Mouse (Mus musculus): Measurements from ENCODE around the gene Trem3. TPM values are rescaled to one million over a fixed set of nuclear protein-coding genes. Genes with fewer than 3 reads are reported as not detected.
A peak's percentile ranks its signal among the peaks of the same experiment; 100 is the strongest.

Trem3 gene
- polyA plus RNA-seq, 1 experiment from 2014 or later, result not detected

DNA sequence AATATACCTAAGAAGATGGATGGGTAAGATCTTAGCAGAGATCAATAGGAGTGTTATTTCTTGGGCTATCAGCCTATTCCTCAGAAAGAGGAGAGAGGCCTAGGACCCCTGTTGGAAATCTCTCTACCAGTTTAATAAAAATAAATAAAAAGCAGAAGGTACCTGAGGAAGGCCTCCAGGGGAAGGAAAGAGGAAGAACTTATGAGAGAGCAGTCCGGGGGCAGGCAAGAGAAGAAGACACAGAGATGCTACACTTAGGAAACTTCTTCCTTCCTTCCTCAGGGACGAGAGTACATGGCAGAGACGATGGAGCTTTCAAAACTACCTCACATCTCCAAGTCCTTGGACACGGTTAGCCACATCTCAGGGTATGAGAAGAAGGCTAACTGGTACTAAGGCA, 26.5 kb downstream of the Trem3 start:
- no peak for ATAC-seq (ENCODE audit: low FRiP score)
- no peak overlapping the region for H3K4me3 ChIP-seq (replicated peaks)
- 89% methylated on average over 4 of the region's 4 CpGs for WGBS

DNA sequence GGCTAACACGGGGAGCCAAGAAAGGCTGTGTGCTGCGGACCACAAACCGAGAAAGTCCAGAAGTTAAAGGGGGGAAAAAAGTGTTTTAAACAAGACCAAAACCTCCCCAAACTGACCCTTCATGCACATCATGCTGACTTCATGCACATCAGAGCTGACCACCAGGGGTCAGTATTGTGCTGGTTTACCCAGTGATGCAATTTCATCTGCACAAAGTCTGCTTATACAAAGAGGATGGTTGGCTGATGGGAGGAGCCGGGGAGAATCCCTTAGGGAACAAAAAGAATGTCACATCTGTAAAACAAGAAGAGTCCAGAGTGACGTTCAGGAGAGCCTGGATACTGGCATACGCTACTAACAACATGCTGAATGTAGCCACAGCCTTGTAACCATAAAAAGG, 27.3 kb downstream of the Trem3 start:
- 32% methylated on average over 6 of the region's 6 CpGs for WGBS
- Histone ChIP-seq H3K36me3 (replicated peaks) (no peaks in the 10 kb centered on the region), H3K4me2 (no peak overlapping the region), H3K27ac (no peak overlapping the region), H3K9ac (no peak overlapping the region), H3K27me3 (no peaks in the 10 kb centered on the region), H3K9me3 (no peaks in the 10 kb centered on the region), H3K4me1 (no peaks in the 10 kb centered on the region), H3K4me3 (replicated peaks) (no peak overlapping the region)
- peak; percentile 36; the same call in 1 of the 2 replicates for ATAC-seq (ENCODE audit: low FRiP score)

More for the DNA sequence above, 26.5 kb downstream of the Trem3 start:
- Histone ChIP-seq H3K9me3 (no peaks in the 10 kb centered on the region), H3K36me3 (replicated peaks) (no peaks in the 10 kb centered on the region), H3K4me2 (no peak overlapping the region), H3K27me3 (no peaks in the 10 kb centered on the region), H3K27ac (no peak overlapping the region), H3K9ac (no peak overlapping the region), H3K4me1 (no peaks in the 10 kb centered on the region)

DNA sequence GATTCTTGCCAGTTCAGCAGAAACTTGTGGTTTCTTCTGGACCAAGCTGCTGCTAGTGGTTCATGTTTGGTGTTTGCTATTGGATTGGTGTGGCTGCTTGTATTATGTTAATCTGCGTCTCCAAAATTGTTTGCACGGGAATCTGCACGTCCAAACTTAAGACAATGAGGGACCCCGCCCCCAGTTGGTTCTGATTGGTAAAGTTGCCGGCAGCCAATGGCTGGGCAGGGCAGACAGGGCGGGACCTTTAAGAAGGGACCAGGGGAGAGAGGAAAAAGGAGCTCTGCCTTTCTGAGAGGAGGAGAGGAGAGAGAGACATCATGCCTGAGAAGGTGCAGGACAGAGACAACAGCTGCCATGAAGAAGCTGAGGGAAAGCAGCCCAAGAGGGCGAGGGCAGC, 28.2 kb downstream of the Trem3 start:
- H3K9me3 ChIP-seq, result no peaks in the 10 kb centered on the region
- H3K4me1 ChIP-seq, result no peaks in the 10 kb centered on the region
- ATAC-seq (ENCODE audit: low FRiP score), result no peak
- no peak overlapping the region for H3K9ac ChIP-seq
- H3K4me3 ChIP-seq (replicated peaks), result no peak overlapping the region
- H3K27ac ChIP-seq, result no peak overlapping the region
- H3K36me3 ChIP-seq (replicated peaks), result no peaks in the 10 kb centered on the region
- no peaks in the 10 kb centered on the region for H3K27me3 ChIP-seq
- 61% methylated on average over 7 of the region's 7 CpGs for WGBS
- no peak overlapping the region for H3K4me2 ChIP-seq

DNA sequence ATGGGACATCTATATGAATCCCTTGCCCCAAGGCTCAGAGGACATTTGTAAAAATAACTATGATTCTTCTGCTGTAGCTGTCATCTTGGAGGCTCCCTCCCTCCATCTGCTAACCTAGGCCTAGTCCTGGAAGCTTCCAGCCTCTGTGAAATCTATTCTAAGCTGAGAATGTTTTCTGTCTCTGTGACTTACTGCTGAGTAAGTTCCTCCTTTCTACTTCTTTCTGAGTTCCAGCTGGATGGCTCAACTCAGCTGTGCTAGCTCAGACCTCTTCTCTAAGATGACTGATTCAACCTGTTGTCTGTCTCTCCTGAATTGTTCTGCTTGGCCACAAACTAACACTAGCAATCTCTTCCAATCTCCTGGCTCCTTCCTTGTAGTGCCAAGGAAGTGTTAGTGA, 30.8 kb downstream of the Trem3 start:
- ATAC-seq (ENCODE audit: low FRiP score), result no peak

DNA sequence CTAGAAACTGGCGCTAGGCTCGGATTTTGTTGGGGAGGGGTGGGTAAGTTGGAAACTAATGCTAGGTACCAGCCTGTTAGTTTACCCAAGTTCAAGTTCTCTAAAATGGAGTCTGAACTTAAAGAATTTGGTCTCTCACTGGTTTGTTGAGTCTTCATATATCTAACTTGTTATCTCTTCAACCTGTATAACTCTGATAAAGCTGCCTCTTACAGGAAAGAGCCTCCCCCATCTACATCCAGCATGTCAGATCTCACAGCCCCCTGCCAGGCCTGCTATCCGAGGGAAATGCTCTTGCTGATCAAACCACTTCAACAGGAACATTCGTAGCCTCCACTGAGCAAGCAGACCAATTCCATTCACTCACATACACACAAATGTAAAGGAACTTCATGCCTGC, 31.4 kb downstream of the Trem3 start:
- Histone ChIP-seq H3K9ac (no peak overlapping the region), H3K4me3 (replicated peaks) (no peak overlapping the region), H3K9me3 (no peaks in the 10 kb centered on the region), H3K4me1 (peaks cover 11% of the 10 kb centered on the region), H3K36me3 (replicated peaks) (no peaks in the 10 kb centered on the region), H3K27me3 (no peaks in the 10 kb centered on the region), H3K4me2 (no peak overlapping the region), H3K27ac (no peak overlapping the region)
- WGBS, result 91% methylated on average over 4 of the region's 4 CpGs
- no peak for ATAC-seq (ENCODE audit: low FRiP score)

More for the DNA sequence above, 30.8 kb downstream of the Trem3 start:
- Histone ChIP-seq H3K9me3 (no peaks in the 10 kb centered on the region), H3K4me2 (no peak overlapping the region), H3K36me3 (replicated peaks) (no peaks in the 10 kb centered on the region), H3K4me3 (replicated peaks) (no peak overlapping the region), H3K27me3 (no peaks in the 10 kb centered on the region), H3K27ac (no peak overlapping the region), H3K4me1 (peaks cover 11% of the 10 kb centered on the region), H3K9ac (no peak overlapping the region)

DNA sequence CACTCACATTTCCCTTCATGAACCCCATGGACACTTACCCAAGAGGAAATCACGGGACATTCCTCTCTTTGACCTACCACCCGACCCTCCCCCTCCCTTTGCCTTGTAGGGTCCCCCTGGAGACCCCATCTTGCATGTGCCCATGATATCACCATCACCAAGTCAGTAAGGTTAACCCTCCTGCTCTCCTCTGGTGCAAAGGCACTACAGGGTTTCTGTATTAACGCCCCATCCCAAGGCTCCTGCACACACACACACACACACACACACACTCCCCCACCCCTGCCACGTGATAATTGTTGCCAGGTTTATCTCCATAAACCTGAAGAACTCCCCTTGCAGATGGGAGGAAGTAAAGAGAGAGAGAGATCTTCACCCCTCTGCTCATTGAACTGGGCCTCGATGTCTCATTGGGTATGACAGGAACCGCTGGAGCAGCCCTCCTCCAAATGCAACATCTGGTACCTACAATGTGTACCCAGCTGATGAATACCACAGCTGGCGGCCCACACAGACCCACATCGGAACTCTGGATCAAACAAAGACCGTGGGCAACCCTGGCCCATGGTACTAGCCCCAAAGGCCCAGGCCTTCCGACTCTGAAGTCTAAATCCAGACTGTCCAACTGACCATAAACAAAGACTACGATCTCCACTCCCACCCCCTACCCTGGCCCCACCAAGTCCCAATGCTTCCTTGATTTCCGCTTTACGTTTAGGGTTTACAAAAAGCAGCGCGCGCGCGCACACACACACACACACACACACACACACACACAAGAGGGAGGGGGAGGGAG, 33.6 kb downstream of the Trem3 start:
- peak overlapping the region; percentile 32 for H3K4me3 ChIP-seq (replicated peaks)
- no peaks in the 10 kb centered on the region for H3K9me3 ChIP-seq
- H3K4me1 ChIP-seq, result peaks cover 11% of the 10 kb centered on the region
- WGBS, result 26% methylated on average over 18 of the region's 18 CpGs
- peak overlapping the region; percentile 54 for H3K9ac ChIP-seq
- H3K27me3 ChIP-seq, result no peaks in the 10 kb centered on the region
- peak overlapping the region; percentile 61 for H3K27ac ChIP-seq
- H3K4me2 ChIP-seq, result peak overlapping the region; percentile 56
- peak; percentile 64 for ATAC-seq (ENCODE audit: low FRiP score)
- no peaks in the 10 kb centered on the region for H3K36me3 ChIP-seq (replicated peaks)

DNA sequence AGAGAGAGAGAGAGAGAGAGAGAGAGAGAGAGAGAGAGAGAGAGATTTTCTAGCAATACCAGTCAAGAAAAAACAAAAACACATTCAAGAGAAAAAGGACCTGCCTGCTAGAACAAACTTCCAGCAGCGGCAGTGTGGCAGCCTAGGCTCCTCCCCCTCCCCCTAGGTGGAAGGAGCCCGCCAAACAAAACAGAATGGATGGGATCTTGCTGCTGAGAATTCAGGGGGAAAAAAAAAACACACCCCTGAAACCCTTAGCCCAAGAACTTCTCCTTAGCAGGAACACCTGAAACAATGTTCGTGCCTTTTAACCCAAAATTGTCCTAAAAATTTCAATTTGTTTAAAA, 34.1 kb downstream of the Trem3 start:
- H3K36me3 ChIP-seq (replicated peaks), result no peaks in the 10 kb centered on the region
- peak overlapping the region; percentile 54 for H3K9ac ChIP-seq
- ATAC-seq (ENCODE audit: low FRiP score), result peak; percentile 61
- H3K27ac ChIP-seq, result peak overlapping the region; percentile 61; the same call in 1 of the 2 replicates
- peak overlapping the region; percentile 56 for H3K4me2 ChIP-seq
- H3K9me3 ChIP-seq, result no peaks in the 10 kb centered on the region
- H3K4me1 ChIP-seq, result peaks cover 11% of the 10 kb centered on the region
- H3K4me3 ChIP-seq (replicated peaks), result peak overlapping the region; percentile 32
- H3K27me3 ChIP-seq, result no peaks in the 10 kb centered on the region
- WGBS, result 1% methylated on average over 3 of the region's 3 CpGs

DNA sequence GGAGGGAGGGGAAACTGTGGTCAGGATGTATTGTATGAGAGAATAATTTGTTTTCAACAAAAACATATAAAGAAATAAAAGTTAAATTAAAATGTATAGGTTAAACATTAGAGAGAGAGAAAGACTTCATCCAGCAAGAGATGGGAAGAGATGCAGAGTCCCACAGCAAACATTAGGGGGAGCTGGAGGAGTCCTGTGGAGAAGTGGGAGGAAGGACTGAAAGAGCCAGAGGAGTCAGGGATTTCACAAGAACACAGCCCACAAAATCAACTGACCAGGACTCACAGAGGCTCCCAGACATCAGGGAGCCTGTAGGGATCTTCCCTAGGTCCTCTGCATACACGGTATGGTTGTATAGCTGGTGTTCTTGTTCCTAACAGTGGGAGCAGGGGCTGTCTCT, 39.2 kb downstream of the Trem3 start:
- Histone ChIP-seq H3K36me3 (replicated peaks) (no peaks in the 10 kb centered on the region), H3K9ac (no peak overlapping the region), H3K27me3 (no peaks in the 10 kb centered on the region), H3K4me2 (no peak overlapping the region), H3K4me1 (peaks cover 4% of the 10 kb centered on the region), H3K27ac (no peak overlapping the region), H3K9me3 (no peaks in the 10 kb centered on the region), H3K4me3 (replicated peaks) (no peak overlapping the region)
- ATAC-seq (ENCODE audit: low FRiP score), result no peak
- 75% methylated on average over 1 of the region's 1 CpGs for WGBS

DNA sequence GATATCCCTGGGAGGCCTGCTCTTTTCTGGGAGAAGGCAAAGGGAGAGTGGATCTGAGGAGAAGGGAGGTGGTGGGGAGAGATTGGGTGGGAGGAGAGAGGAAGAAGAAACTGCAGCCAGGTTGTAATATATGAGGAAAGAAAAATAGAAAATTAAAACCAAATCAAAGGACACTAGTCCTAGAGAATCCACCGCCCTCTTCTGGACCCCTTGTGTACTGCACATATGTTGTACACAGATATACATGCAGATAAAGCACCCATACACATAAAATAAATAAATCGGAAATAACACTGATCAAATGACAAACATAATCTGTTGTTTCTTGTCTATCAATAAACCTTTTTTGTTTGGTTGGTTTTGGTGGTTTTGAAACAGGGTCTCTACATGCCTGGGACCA, 39.7 kb downstream of the Trem3 start:
- Histone ChIP-seq H3K4me2 (no peak overlapping the region), H3K4me1 (peaks cover 3% of the 10 kb centered on the region), H3K36me3 (replicated peaks) (no peaks in the 10 kb centered on the region), H3K27ac (no peak overlapping the region), H3K9me3 (no peaks in the 10 kb centered on the region), H3K4me3 (replicated peaks) (no peak overlapping the region), H3K27me3 (no peaks in the 10 kb centered on the region), H3K9ac (no peak overlapping the region)
- WGBS, result 56% methylated on average over 2 of the region's 2 CpGs
- no peak for ATAC-seq (ENCODE audit: low FRiP score)

DNA sequence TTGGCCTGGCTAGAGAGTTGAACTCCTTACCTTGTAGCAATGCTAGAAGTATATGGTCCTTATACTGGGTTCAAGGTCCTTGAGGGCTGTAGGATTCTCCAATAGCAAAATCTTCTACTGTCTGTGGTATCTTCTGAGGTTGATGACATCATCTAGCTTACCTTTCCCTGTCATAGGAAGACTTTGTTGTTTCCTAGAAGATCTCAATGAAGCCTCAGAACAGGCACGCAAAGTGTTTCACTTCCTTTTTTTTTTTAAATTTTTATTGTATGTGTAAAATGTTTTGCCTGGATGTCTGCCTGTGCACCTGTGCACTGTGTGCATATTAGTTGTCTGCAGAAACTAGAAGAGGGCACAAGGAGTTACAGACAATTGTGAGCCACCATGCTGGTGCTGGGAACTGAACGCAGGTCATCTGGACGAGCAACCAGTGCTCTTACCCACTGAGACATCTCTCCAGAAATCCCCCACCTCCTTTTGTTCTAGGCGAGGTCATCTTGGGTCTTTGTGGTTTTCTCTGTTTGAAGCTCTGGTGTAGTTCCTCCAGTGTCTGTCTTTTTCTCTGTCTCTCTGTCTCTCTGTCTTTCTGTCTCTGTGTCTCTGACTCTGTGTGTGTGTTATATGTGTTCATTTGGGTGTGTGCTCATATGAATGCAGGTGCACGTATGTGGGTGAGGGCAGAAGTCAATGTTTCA, 46.1 kb downstream of the Trem3 start:
- Histone ChIP-seq H3K4me2 (no peak overlapping the region), H3K9ac (no peak overlapping the region), H3K4me1 (no peaks in the 10 kb centered on the region), H3K36me3 (replicated peaks) (no peaks in the 10 kb centered on the region), H3K27ac (no peak overlapping the region), H3K9me3 (no peaks in the 10 kb centered on the region), H3K27me3 (0 out of 2 replicates have a peak, but pooled peaks cover 6% of the 10 kb centered on the region), H3K4me3 (replicated peaks) (no peak overlapping the region)
- no peak for ATAC-seq (ENCODE audit: low FRiP score)
- 84% methylated on average over 5 of the region's 5 CpGs for WGBS

DNA sequence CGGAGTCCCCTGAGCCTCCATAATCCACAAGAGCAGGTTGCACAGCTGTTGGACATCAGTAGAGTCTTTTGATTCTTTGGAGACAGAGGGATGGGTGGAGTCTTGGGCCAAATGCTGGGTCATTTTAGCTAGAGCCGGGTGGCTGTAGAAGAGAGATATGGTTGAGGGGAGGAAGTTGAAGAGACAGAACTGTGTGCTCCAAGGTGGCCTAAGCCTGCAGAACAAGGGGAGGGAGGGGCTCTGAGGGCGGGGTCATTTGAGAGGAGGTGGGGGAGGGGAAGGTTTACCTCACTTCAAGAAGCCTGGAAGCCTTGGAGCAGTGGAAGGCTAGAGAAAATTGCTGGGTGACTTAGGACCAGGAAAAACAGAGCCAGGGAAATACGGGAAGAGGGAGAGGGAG, 51.6 kb downstream of the Trem3 start, which contains the start of gene Treml2:
TSS of gene Treml2 (plus strand) at position 296 of the 400 bp plus-strand sequence.
- 35% methylated on average over 3 of the region's 4 CpGs for WGBS
- no peaks in the 10 kb centered on the region for H3K4me1 ChIP-seq
- H3K4me2 ChIP-seq, result no peak within 1 kb of the TSS
- H3K4me3 ChIP-seq (replicated peaks), result no peak within 1 kb of the TSS
- H3K36me3 ChIP-seq (replicated peaks), result no peaks in the 10 kb centered on the region
- no peak within 1 kb of the TSS for H3K27ac ChIP-seq
- no peak within 1 kb of the TSS for H3K9ac ChIP-seq
- no peak for ATAC-seq (ENCODE audit: low FRiP score)
- H3K27me3 ChIP-seq, result 0 out of 2 replicates have a peak, but pooled peaks cover 7% of the 10 kb centered on the region
- H3K9me3 ChIP-seq, result no peaks in the 10 kb centered on the region

DNA sequence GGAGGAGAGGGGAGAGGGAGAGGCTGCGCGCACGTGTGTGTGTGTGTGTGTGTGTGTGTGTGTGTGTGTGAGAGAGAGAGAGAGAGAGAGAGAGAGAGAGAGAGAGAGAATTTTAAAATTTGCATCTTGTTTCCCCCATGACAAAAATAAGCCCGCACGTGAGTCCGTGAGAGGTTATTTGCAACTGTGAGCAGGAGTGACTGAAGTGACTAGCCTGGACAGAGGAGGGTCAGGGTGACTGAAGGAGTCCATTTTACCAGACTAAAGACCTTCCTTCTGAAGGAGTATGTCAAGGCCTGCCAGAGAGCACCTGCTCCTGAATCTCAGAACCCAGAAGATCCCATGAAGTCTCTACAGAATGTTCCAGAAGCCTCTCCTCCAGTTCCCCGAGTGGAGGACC, 52.2 kb downstream of the Trem3 start:
- Histone ChIP-seq H3K4me1 (no peaks in the 10 kb centered on the region), H3K4me2 (no peak overlapping the region), H3K9ac (no peak overlapping the region), H3K36me3 (replicated peaks) (no peaks in the 10 kb centered on the region), H3K27me3 (0 out of 2 replicates have a peak, but pooled peaks cover 7% of the 10 kb centered on the region), H3K27ac (no peak overlapping the region), H3K9me3 (no peaks in the 10 kb centered on the region), H3K4me3 (replicated peaks) (no peak overlapping the region)
- ATAC-seq (ENCODE audit: low FRiP score), result no peak
- WGBS, result 51% methylated on average over 7 of the region's 7 CpGs

DNA sequence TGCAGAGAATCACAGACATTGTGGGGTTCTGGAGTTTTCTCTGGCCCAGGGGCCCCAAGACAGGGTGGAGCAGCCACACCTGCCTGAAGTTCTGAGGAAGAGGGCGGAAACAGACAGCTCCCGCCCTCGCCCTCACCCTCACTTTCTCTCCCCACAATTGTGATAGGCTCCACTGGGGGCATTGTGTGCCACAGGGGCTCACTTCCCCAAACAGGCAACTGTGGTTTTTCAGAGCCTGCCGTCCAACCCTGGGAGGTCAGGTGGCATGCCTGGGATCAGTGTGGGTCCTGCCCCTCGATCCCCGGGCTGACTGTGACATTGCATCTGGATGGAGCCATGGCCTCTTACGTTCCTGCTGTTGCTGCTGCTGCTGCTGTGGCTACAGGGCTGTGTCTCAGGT, 52.6 kb downstream of the Trem3 start:
- no peak for ATAC-seq (ENCODE audit: low FRiP score)
- WGBS, result 74% methylated on average over 7 of the region's 7 CpGs
- 0 out of 2 replicates have a peak, but pooled peaks cover 7% of the 10 kb centered on the region for H3K27me3 ChIP-seq
- H3K4me1 ChIP-seq, result no peaks in the 10 kb centered on the region
- no peak overlapping the region for H3K9ac ChIP-seq
- no peaks in the 10 kb centered on the region for H3K9me3 ChIP-seq
- no peak overlapping the region for H3K4me3 ChIP-seq (replicated peaks)
- no peaks in the 10 kb centered on the region for H3K36me3 ChIP-seq (replicated peaks)
- H3K27ac ChIP-seq, result no peak overlapping the region
- H3K4me2 ChIP-seq, result no peak overlapping the region

All from forebrain, embryonic 12.5 days (tissue).